Mouse (Mus musculus): ENCODE measurements at regions not wholly inside any gene's neighbourhood (a gene's known extent, or its start where the extent isn't known, plus 50 kb on each side); places are given as distances from the start of the nearest gene placed in this dataset.

- no peak for ATAC-seq
- no peak overlapping the region for H3K27ac ChIP-seq (ENCODE audit: low read length)
- H3K36me3 ChIP-seq (ENCODE audit: control insufficient read depth, insufficient read depth), result no peaks in the 10 kb centered on the region
- H3K4me3 ChIP-seq (replicated peaks; ENCODE audit: low read length), result no peak overlapping the region
- H3K27me3 ChIP-seq (replicated peaks; ENCODE audit: control insufficient read depth, insufficient read depth, low read length), result no peaks in the 10 kb centered on the region
- 86% methylated on average over 11 of the region's 11 CpGs for WGBS
- H3K4me1 ChIP-seq (replicated peaks; ENCODE audit: control insufficient read depth, insufficient read depth, low read length), result peaks cover under 1% of the 10 kb centered on the region; the same call in 1 of the 2 replicates
- H3K4me2 ChIP-seq (ENCODE audit: low read length), result no peak overlapping the region
- no peak overlapping the region for H3K9ac ChIP-seq (replicated peaks; ENCODE audit: low read depth, low read length)
- H3K9me3 ChIP-seq (ENCODE audit: control insufficient read depth, low read length), result no peaks in the 10 kb centered on the region
Measured at GRCm38 (mm10) chr14:76664586-76665508, 108.2 kb upstream of the Serp2 start.

- Histone ChIP-seq H3K4me1 (replicated peaks; ENCODE audit: control insufficient read depth, insufficient read depth, low read length) (peaks cover 10% of the 10 kb centered on the region), H3K9ac (replicated peaks; ENCODE audit: low read depth, low read length) (no peak overlapping the region), H3K9me3 (ENCODE audit: control insufficient read depth, low read length) (no peaks in the 10 kb centered on the region), H3K36me3 (ENCODE audit: control insufficient read depth, insufficient read depth) (no peaks in the 10 kb centered on the region), H3K27me3 (replicated peaks; ENCODE audit: control insufficient read depth, insufficient read depth, low read length) (no peaks in the 10 kb centered on the region), H3K27ac (ENCODE audit: low read length) (no peak overlapping the region), H3K4me2 (ENCODE audit: low read length) (no peak overlapping the region), H3K4me3 (replicated peaks; ENCODE audit: low read length) (no peak overlapping the region)
- 77% methylated on average over 2 of the region's 2 CpGs for WGBS
- ATAC-seq, result no peak
Measured at GRCm38 (mm10) chr14:76663816-76664215, 107.1 kb upstream of the Serp2 start.

GRCm38 (mm10) chr14:76662871-76663270 lies 106.2 kb upstream of the Serp2 start:
- Histone ChIP-seq H3K4me1 (replicated peaks; ENCODE audit: control insufficient read depth, insufficient read depth, low read length) (peaks cover 17% of the 10 kb centered on the region), H3K9me3 (ENCODE audit: control insufficient read depth, low read length) (no peaks in the 10 kb centered on the region), H3K4me3 (replicated peaks; ENCODE audit: low read length) (no peak overlapping the region), H3K36me3 (ENCODE audit: control insufficient read depth, insufficient read depth) (no peaks in the 10 kb centered on the region), H3K27ac (ENCODE audit: low read length) (no peak overlapping the region), H3K9ac (replicated peaks; ENCODE audit: low read depth, low read length) (no peak overlapping the region), H3K27me3 (replicated peaks; ENCODE audit: control insufficient read depth, insufficient read depth, low read length) (no peaks in the 10 kb centered on the region), H3K4me2 (ENCODE audit: low read length) (no peak overlapping the region)
- WGBS, result 92% methylated on average over 7 of the region's 7 CpGs
- no peak for ATAC-seq

GRCm38 (mm10) chr14:76660906-76661305 lies 104.2 kb upstream of the Serp2 start:
- no peaks in the 10 kb centered on the region for H3K9me3 ChIP-seq (ENCODE audit: control insufficient read depth, low read length)
- WGBS, result 53% methylated on average over 2 of the region's 2 CpGs
- peaks cover 28% of the 10 kb centered on the region for H3K4me1 ChIP-seq (replicated peaks; ENCODE audit: control insufficient read depth, insufficient read depth, low read length)
- H3K4me3 ChIP-seq (replicated peaks; ENCODE audit: low read length), result no peak overlapping the region
- H3K36me3 ChIP-seq (ENCODE audit: control insufficient read depth, insufficient read depth), result no peaks in the 10 kb centered on the region
- no peak overlapping the region for H3K27ac ChIP-seq (ENCODE audit: low read length)
- ATAC-seq, result no peak
- no peak overlapping the region for H3K9ac ChIP-seq (replicated peaks; ENCODE audit: low read depth, low read length)
- H3K4me2 ChIP-seq (ENCODE audit: low read length), result no peak overlapping the region
- H3K27me3 ChIP-seq (replicated peaks; ENCODE audit: control insufficient read depth, insufficient read depth, low read length), result no peaks in the 10 kb centered on the region

- Histone ChIP-seq H3K4me1 (replicated peaks; ENCODE audit: control insufficient read depth, insufficient read depth, low read length) (peaks cover 28% of the 10 kb centered on the region), H3K9me3 (ENCODE audit: control insufficient read depth, low read length) (no peaks in the 10 kb centered on the region), H3K4me2 (ENCODE audit: low read length) (no peak overlapping the region), H3K27me3 (replicated peaks; ENCODE audit: control insufficient read depth, insufficient read depth, low read length) (no peaks in the 10 kb centered on the region), H3K27ac (ENCODE audit: low read length) (no peak overlapping the region), H3K36me3 (ENCODE audit: control insufficient read depth, insufficient read depth) (no peaks in the 10 kb centered on the region), H3K9ac (replicated peaks; ENCODE audit: low read depth, low read length) (no peak overlapping the region), H3K4me3 (replicated peaks; ENCODE audit: low read length) (no peak overlapping the region)
- 66% methylated on average over 15 of the region's 15 CpGs for WGBS
- no peak for ATAC-seq
Measured at GRCm38 (mm10) chr14:76658952-76659502, 102.3 kb upstream of the Serp2 start.

GRCm38 (mm10) chr14:76657784-76658610 lies 101.3 kb upstream of the Serp2 start:
- 0 out of 2 replicates have a peak overlapping the region, but pooled peaks have one; percentile 10 for H3K27ac ChIP-seq (ENCODE audit: low read length)
- no peak overlapping the region for H3K4me2 ChIP-seq (ENCODE audit: low read length)
- no peaks in the 10 kb centered on the region for H3K9me3 ChIP-seq (ENCODE audit: control insufficient read depth, low read length)
- H3K4me1 ChIP-seq (replicated peaks; ENCODE audit: control insufficient read depth, insufficient read depth, low read length), result peaks cover 28% of the 10 kb centered on the region
- 22% methylated on average over 9 of the region's 9 CpGs for WGBS
- no peak overlapping the region for H3K4me3 ChIP-seq (replicated peaks; ENCODE audit: low read length)
- no peaks in the 10 kb centered on the region for H3K27me3 ChIP-seq (replicated peaks; ENCODE audit: control insufficient read depth, insufficient read depth, low read length)
- H3K36me3 ChIP-seq (ENCODE audit: control insufficient read depth, insufficient read depth), result no peaks in the 10 kb centered on the region
- H3K9ac ChIP-seq (replicated peaks; ENCODE audit: low read depth, low read length), result no peak overlapping the region
- ATAC-seq, result peak; percentile 63

GRCm38 (mm10) chr14:76657375-76657774 lies 100.7 kb upstream of the Serp2 start:
- Histone ChIP-seq H3K9me3 (ENCODE audit: control insufficient read depth, low read length) (no peaks in the 10 kb centered on the region), H3K9ac (replicated peaks; ENCODE audit: low read depth, low read length) (no peak overlapping the region), H3K4me3 (replicated peaks; ENCODE audit: low read length) (no peak overlapping the region), H3K4me1 (replicated peaks; ENCODE audit: control insufficient read depth, insufficient read depth, low read length) (peaks cover 28% of the 10 kb centered on the region), H3K27me3 (replicated peaks; ENCODE audit: control insufficient read depth, insufficient read depth, low read length) (no peaks in the 10 kb centered on the region), H3K4me2 (ENCODE audit: low read length) (no peak overlapping the region), H3K27ac (ENCODE audit: low read length) (peak overlapping the region; percentile 36), H3K36me3 (ENCODE audit: control insufficient read depth, insufficient read depth) (no peaks in the 10 kb centered on the region)
- peak; percentile 68 for ATAC-seq
- 32% methylated on average over 7 of the region's 7 CpGs for WGBS

GRCm38 (mm10) chr14:76652356-76653126 lies 95.9 kb upstream of the Serp2 start:
- Histone ChIP-seq H3K27ac (ENCODE audit: low read length) (no peak overlapping the region), H3K4me3 (replicated peaks; ENCODE audit: low read length) (no peak overlapping the region), H3K27me3 (replicated peaks; ENCODE audit: control insufficient read depth, insufficient read depth, low read length) (no peaks in the 10 kb centered on the region), H3K9ac (replicated peaks; ENCODE audit: low read depth, low read length) (no peak overlapping the region), H3K4me2 (ENCODE audit: low read length) (no peak overlapping the region), H3K9me3 (ENCODE audit: control insufficient read depth, low read length) (no peaks in the 10 kb centered on the region), H3K36me3 (ENCODE audit: control insufficient read depth, insufficient read depth) (no peaks in the 10 kb centered on the region), H3K4me1 (replicated peaks; ENCODE audit: control insufficient read depth, insufficient read depth, low read length) (peaks cover 8% of the 10 kb centered on the region)
- ATAC-seq, result peak; percentile 58
- 69% methylated on average over 9 of the region's 9 CpGs for WGBS
